8 mouse cellular contexts compared by ENCODE assay signal in genomic region chr2:24974906-24975703, GRCm38 (mm10). TPM values are rescaled to one million over a fixed set of nuclear protein-coding genes. Genes with fewer than 3 reads are reported as not detected.
DNase-seq lines count a peak whose midpoint lies in the region; ATAC-seq lines count a peak whose summit lies in the region.

TSS of gene Mrpl41 (minus strand) at chr2:24975098.

- H3K36me3 ChIP-seq in hindbrain, embryonic 15.5 days: peaks cover 24% of the 10 kb centered on the region

- peaks cover 24% of the 10 kb centered on the region for H3K4me1 ChIP-seq in hindbrain, embryonic 15.5 days (replicated peaks)

- 0% methylated on average over 64 of the region's 64 CpGs for WGBS in hindbrain, embryonic 15.5 days

- H3K9ac ChIP-seq in hindbrain, embryonic 15.5 days: peak within 1 kb of the TSS; percentile 77

- peak within 1 kb of the TSS; percentile 87 for H3K4me3 ChIP-seq in hindbrain, embryonic 15.5 days

- H3K27me3 ChIP-seq in hindbrain, embryonic 15.5 days: no peaks in the 10 kb centered on the region

- peak within 1 kb of the TSS; percentile 96 for H3K4me2 ChIP-seq in hindbrain, embryonic 15.5 days

- H3K27ac ChIP-seq in hindbrain, embryonic 15.5 days (replicated peaks): peak within 1 kb of the TSS; percentile 92

- peak; percentile 97 for DNase-seq in T-cell, adult 2 months (ENCODE audit: low spot score)
- DNase-seq in cerebellum, postnatal 36 days: peak; percentile 94 to 97
- peak; percentile 96 for DNase-seq in frontal cortex, postnatal 36 days (ENCODE audit: low spot score in 2 of 2)
- peak; percentile 94 for DNase-seq in left cerebral cortex, adult 11 months (ENCODE audit: low spot score)
- peak; percentile 97 to 99 for DNase-seq in lung, postnatal 4 days
- peak; percentile 94 for DNase-seq in retina, postnatal 7 days (ENCODE audit: low read depth, low spot score)
- DNase-seq in urinary bladder, adult 2 months (ENCODE audit: low spot score): peak; percentile 91

- peak; percentile 100 for ATAC-seq in hindbrain, embryonic 15.5 days (ENCODE audit: low FRiP score, low read depth)

- no peaks in the 10 kb centered on the region for H3K9me3 ChIP-seq in hindbrain, embryonic 15.5 days

RNA-seq across cellular contexts. Expression of gene Mrpl41, which starts in this region (rescaled TPM):
- polyA plus RNA-seq in hindbrain, embryonic 15.5 days (2015; fragmentation: Nextera tagmentation; extraction: Ambion mirVana): 157 and 171 TPM in 2 replicates
- polyA plus RNA-seq in urinary bladder, adult 2 months (2012; rRNA removed): 61.3 and 66.0 TPM in 2 replicates

Comparison
In these comparisons a context has a peak if more than half of its experiments do, and no peak if none do; other contexts are left out.
1. Peak in every context shown above with its lines: DNase-seq, ATAC-seq, H3K4me3 ChIP-seq and H3K27ac ChIP-seq.